In genomic region chr9:92220151-92220550, GRCm38 (mm10) we compare ENCODE assay signal across 34 mouse cellular contexts. TPM values are rescaled to one million over a fixed set of nuclear protein-coding genes. Genes with fewer than 3 reads are reported as not detected.
DNase-seq lines count a peak whose midpoint lies in the region; ATAC-seq lines count a peak whose summit lies in the region.
"Had no signal": no experiment of that assay in that cellular context is flagged by ENCODE, and none has a peak within 500 bp of the region (broad histone marks: within the 10 kb centered on the region; RNA-seq: fewer than 3 reads in every experiment).

No protein-coding gene starts in this region.

- no peak for ATAC-seq in embryonic facial prominence, embryonic 14.5 days (ENCODE audit: low read depth)
- no peak for ATAC-seq in heart, embryonic 12.5 days (ENCODE audit: insufficient number of reproducible peaks, low FRiP score)
- ATAC-seq in common myeloid progenitor, adult 5-6 weeks (replicated peaks; ENCODE audit: low read depth, poor library complexity, severe bottlenecking): peak; percentile 65
- ATAC-seq in megakaryocyte-erythroid progenitor cell, adult 5-6 weeks (replicated peaks; ENCODE audit: low FRiP score, low TSS enrichment, poor library complexity, severe bottlenecking): peak; percentile 24; the same call in 1 of the 2 replicates
- ATAC-seq: forebrain, embryonic 14.5 days; forebrain, postnatal 0 days; Patski had no signal

- H3K9me3 ChIP-seq in embryonic facial prominence, embryonic 14.5 days (ENCODE audit: control insufficient read depth, low read length): no peaks in the 10 kb centered on the region
- H3K9me3 ChIP-seq in embryonic facial prominence, embryonic 10.5 days: no peaks in the 10 kb centered on the region
- no peaks in the 10 kb centered on the region for H3K9me3 ChIP-seq in heart, embryonic 12.5 days (replicated peaks)
- H3K9me3 ChIP-seq: embryonic facial prominence, embryonic 13.5 days; forebrain, embryonic 10.5 days; heart, embryonic 15.5 days; hindbrain, embryonic 12.5 days; hindbrain, embryonic 15.5 days had no signal

- H3K4me2 ChIP-seq in embryonic facial prominence, embryonic 14.5 days (ENCODE audit: low read depth, low read length): no peak overlapping the region
- no peak overlapping the region for H3K4me2 ChIP-seq in heart, embryonic 12.5 days
- H3K4me2 ChIP-seq: embryonic facial prominence, embryonic 13.5 days; heart, embryonic 11.5 days; heart, embryonic 15.5 days; hindbrain, embryonic 12.5 days; hindbrain, embryonic 15.5 days had no signal

- no peaks in the 10 kb centered on the region for H3K27me3 ChIP-seq in embryonic facial prominence, embryonic 14.5 days (replicated peaks; ENCODE audit: control insufficient read depth, insufficient read depth, low read length)
- no peaks in the 10 kb centered on the region for H3K27me3 ChIP-seq in embryonic facial prominence, embryonic 10.5 days (replicated peaks; ENCODE audit: low read depth, poor library complexity, severe bottlenecking)
- no peaks in the 10 kb centered on the region for H3K27me3 ChIP-seq in heart, embryonic 12.5 days (replicated peaks)
- H3K27me3 ChIP-seq: CH12.LX; embryonic facial prominence, embryonic 13.5 days; heart, embryonic 15.5 days; hindbrain, embryonic 12.5 days; hindbrain, embryonic 15.5 days; Patski had no signal

- no peak overlapping the region for H3K27ac ChIP-seq in embryonic facial prominence, embryonic 14.5 days (replicated peaks; ENCODE audit: low read depth, low read length)
- no peak overlapping the region for H3K27ac ChIP-seq in embryonic facial prominence, embryonic 10.5 days (replicated peaks)
- no peak overlapping the region for H3K27ac ChIP-seq in heart, embryonic 12.5 days (ENCODE audit: poor library complexity, severe bottlenecking)
- H3K27ac ChIP-seq: embryonic facial prominence, embryonic 13.5 days; forebrain, embryonic 10.5 days; gastrocnemius, adult 2 months; heart, embryonic 15.5 days; hindbrain, embryonic 12.5 days; hindbrain, embryonic 15.5 days had no signal

- H3K4me3 ChIP-seq in embryonic facial prominence, embryonic 14.5 days (ENCODE audit: low read depth, low read length): no peak overlapping the region
- H3K4me3 ChIP-seq in embryonic facial prominence, embryonic 10.5 days: no peak overlapping the region
- no peak overlapping the region for H3K4me3 ChIP-seq in heart, embryonic 12.5 days
- H3K4me3 ChIP-seq: embryonic facial prominence, embryonic 13.5 days; forebrain, embryonic 10.5 days; gastrocnemius, adult 2 months; heart, embryonic 15.5 days; hindbrain, embryonic 12.5 days; hindbrain, embryonic 15.5 days had no signal

- no peaks in the 10 kb centered on the region for H3K36me3 ChIP-seq in embryonic facial prominence, embryonic 14.5 days (ENCODE audit: control insufficient read depth, insufficient read depth, low read length)
- no peaks in the 10 kb centered on the region for H3K36me3 ChIP-seq in embryonic facial prominence, embryonic 10.5 days (replicated peaks)
- no peaks in the 10 kb centered on the region for H3K36me3 ChIP-seq in heart, embryonic 12.5 days
- H3K36me3 ChIP-seq: embryonic facial prominence, embryonic 13.5 days; forebrain, embryonic 10.5 days; heart, embryonic 15.5 days; hindbrain, embryonic 12.5 days; hindbrain, embryonic 15.5 days had no signal

- WGBS in embryonic facial prominence, embryonic 14.5 days: 50% methylated on average over 3 of the region's 3 CpGs
- WGBS in embryonic facial prominence, embryonic 10.5 days: 78% methylated on average over 3 of the region's 3 CpGs
- WGBS in heart, embryonic 12.5 days: 48% methylated on average over 3 of the region's 3 CpGs

- H3K4me1 ChIP-seq in embryonic facial prominence, embryonic 14.5 days (ENCODE audit: control insufficient read depth, insufficient read depth, low read length): no peaks in the 10 kb centered on the region
- no peaks in the 10 kb centered on the region for H3K4me1 ChIP-seq in embryonic facial prominence, embryonic 10.5 days
- no peaks in the 10 kb centered on the region for H3K4me1 ChIP-seq in heart, embryonic 12.5 days (replicated peaks)
- H3K4me1 ChIP-seq: forebrain, embryonic 10.5 days; hindbrain, embryonic 12.5 days; hindbrain, embryonic 15.5 days had no signal

- H3K9ac ChIP-seq in embryonic facial prominence, embryonic 14.5 days (ENCODE audit: low read depth, low read length): no peak overlapping the region
- no peak overlapping the region for H3K9ac ChIP-seq in heart, embryonic 12.5 days
- H3K9ac ChIP-seq: embryonic facial prominence, embryonic 13.5 days; forebrain, postnatal 0 days; heart, embryonic 15.5 days; hindbrain, embryonic 12.5 days; hindbrain, embryonic 15.5 days had no signal

- DNase-seq in embryonic facial prominence, embryonic 14.5 days (ENCODE audit: low spot score): peak; percentile 5
- DNase-seq in embryonic facial prominence, embryonic 10.5 days (ENCODE audit: low spot score): no peak
- DNase-seq in heart, adult 8-10 months (ENCODE audit: low spot score): peak; percentile 49
- no peak for DNase-seq in kidney, postnatal 36 days
- DNase-seq in gastrocnemius, postnatal 25 days: no peak
- DNase-seq: adrenal gland, postnatal 10 days; adrenal gland, postnatal 36 days; B cell, adult 2 months; cerebellum, adult 18-20 months; cerebellum, adult 9-10 months; cerebellum, postnatal 14 days; forebrain, postnatal 0 days; gastrocnemius, adult 2 months; gastrocnemius, postnatal 36 days; heart, postnatal 10 days; heart, postnatal 4 days; kidney, adult 2 months had no signal

RNA-seq across cellular contexts. Expression of gene Plscr5, which starts 27.4 kb away (rescaled TPM):
- polyA plus RNA-seq in embryonic facial prominence, embryonic 14.5 days (2014; fragmentation: Nextera tagmentation; extraction: Ambion mirVana): not detected in 2 replicates
- not detected in 2 replicates for polyA plus RNA-seq in embryonic facial prominence, embryonic 10.5 days (2016; fragmentation: Nextera tagmentation; extraction: Ambion mirVana)
- not detected for total RNA-seq in heart, adult 8-10 months (2022)
- not detected in 2 replicates for polyA plus RNA-seq in heart, embryonic 12.5 days (2016; fragmentation: Nextera tagmentation; extraction: Ambion mirVana)
- not detected in 2 replicates for total RNA-seq in common myeloid progenitor, adult 5-6 weeks (2017)
- total RNA-seq in megakaryocyte-erythroid progenitor cell, adult 5-6 weeks (2014; fragmentation: Nextera tagmentation): not detected in 2 replicates
- total RNA-seq in megakaryocyte-erythroid progenitor cell, adult 5-6 weeks (2017): not detected in 2 replicates
- not detected for total RNA-seq in gastrocnemius, postnatal 25 days (2021)
- total RNA-seq: adrenal gland, adult 18-20 months; adrenal gland, postnatal 10 days; adrenal gland, postnatal 36 days; CH12.LX; gastrocnemius, adult 2 months; gastrocnemius, postnatal 36 days; granulocyte monocyte progenitor cell, adult 5-6 weeks; heart, postnatal 10 days; heart, postnatal 4 days had no signal
- polyA plus RNA-seq: embryonic facial prominence, embryonic 13.5 days; forebrain, embryonic 10.5 days; frontal cortex, adult 2 months; heart, embryonic 11.5 days; heart, embryonic 15.5 days; hindbrain, embryonic 12.5 days; intestine, embryonic 14.5 days; intestine, postnatal 0 days; kidney, adult 2 months; Patski had no signal

RNA-seq across cellular contexts. Expression of gene Plscr1, which starts 29.4 kb away (rescaled TPM):
- polyA plus RNA-seq in embryonic facial prominence, embryonic 14.5 days (2014; fragmentation: Nextera tagmentation; extraction: Ambion mirVana): 19.0 and 21.3 TPM in 2 replicates
- 30.0 and 31.7 TPM in 2 replicates for polyA plus RNA-seq in embryonic facial prominence, embryonic 10.5 days (2016; fragmentation: Nextera tagmentation; extraction: Ambion mirVana)
- 10 to 100 TPM; 10.2 to 13.0 (median 11.6) TPM for total RNA-seq in heart, adult 8-10 months (2022)
- 41.0 and 41.9 TPM in 2 replicates for polyA plus RNA-seq in heart, embryonic 12.5 days (2016; fragmentation: Nextera tagmentation; extraction: Ambion mirVana)
- 35.0 and 68.7 TPM in 2 replicates for total RNA-seq in common myeloid progenitor, adult 5-6 weeks (2017)
- 79.8 and 102 TPM in 2 replicates for total RNA-seq in megakaryocyte-erythroid progenitor cell, adult 5-6 weeks (2014; fragmentation: Nextera tagmentation)
- total RNA-seq in megakaryocyte-erythroid progenitor cell, adult 5-6 weeks (2017): 103 and 137 TPM in 2 replicates
- total RNA-seq in gastrocnemius, postnatal 25 days (2021): 1 to 10 TPM in 1 of 2 experiments, under 1 TPM in 1; 0.97 to 1.2 TPM

RNA-seq across cellular contexts. Expression of gene Plscr2, which starts 55.3 kb away (rescaled TPM):
- 1.7 and 2.9 TPM in 2 replicates for polyA plus RNA-seq in embryonic facial prominence, embryonic 14.5 days (2014; fragmentation: Nextera tagmentation; extraction: Ambion mirVana)
- polyA plus RNA-seq in embryonic facial prominence, embryonic 10.5 days (2016; fragmentation: Nextera tagmentation; extraction: Ambion mirVana): 0.15 and 0.45 TPM in 2 replicates
- total RNA-seq in heart, adult 8-10 months (2022): 10 to 100 TPM; 21.5 to 33.4 (median 26.9) TPM
- 6.6 and 7.4 TPM in 2 replicates for polyA plus RNA-seq in heart, embryonic 12.5 days (2016; fragmentation: Nextera tagmentation; extraction: Ambion mirVana)
- 0.78 TPM in 1 of 2 replicates, not detected in the other for total RNA-seq in common myeloid progenitor, adult 5-6 weeks (2017)
- 0.48 TPM in 1 of 2 replicates, not detected in the other for total RNA-seq in megakaryocyte-erythroid progenitor cell, adult 5-6 weeks (2014; fragmentation: Nextera tagmentation)
- total RNA-seq in megakaryocyte-erythroid progenitor cell, adult 5-6 weeks (2017): 3.4 and 3.9 TPM in 2 replicates
- total RNA-seq in gastrocnemius, postnatal 25 days (2021): 1 to 10 TPM; 1.3 to 1.5 TPM
- total RNA-seq: granulocyte monocyte progenitor cell, adult 5-6 weeks had no signal

Comparison
In these comparisons a context has a peak if more than half of its experiments do, and no peak if none do; other contexts are left out.
1. DNase-seq: peak in embryonic facial prominence, embryonic 14.5 days (single experiment) and heart, adult 8-10 months (single experiment); none in embryonic facial prominence, embryonic 10.5 days (single experiment), kidney, postnatal 36 days (0 of 2) and gastrocnemius, postnatal 25 days (single experiment).
2. ATAC-seq: peak in common myeloid progenitor, adult 5-6 weeks (single experiment) and megakaryocyte-erythroid progenitor cell, adult 5-6 weeks (single experiment); none in embryonic facial prominence, embryonic 14.5 days (single experiment) and heart, embryonic 12.5 days (single experiment).
3. RNA of gene Plscr1, which starts 29.4 kb away (total RNA-seq): 79.8 to 137 TPM in megakaryocyte-erythroid progenitor cell, adult 5-6 weeks, 35.0 to 68.7 TPM in common myeloid progenitor, adult 5-6 weeks and 10.2 to 13.0 TPM in heart, adult 8-10 months; 0.97 to 1.2 TPM in gastrocnemius, postnatal 25 days; every median in the first group is over 4 times any median in the second.
4. RNA of gene Plscr2, which starts 55.3 kb away (total RNA-seq): 21.5 to 33.4 TPM in heart, adult 8-10 months; 0.48 to 3.9 TPM in megakaryocyte-erythroid progenitor cell, adult 5-6 weeks, 1.3 to 1.5 TPM in gastrocnemius, postnatal 25 days and 0.78 TPM in common myeloid progenitor, adult 5-6 weeks; every median in the first group is over 4 times any median in the second.